Mouse (Mus musculus): ENCODE data around the gene Ipo13.

- TF ChIP-seq CTCF (conservative IDR thresholded peaks at IDR 0.05; ENCODE audit: insufficient read depth, insufficient read length, low read depth, low read length) (no peak), POLR2A (IDR thresholded peaks at IDR 0.05; ENCODE audit: low read depth, low read length) (no peak)
Measured at GRCm38 (mm10) chr4:117946639-117947305, 32.0 kb upstream of the Ipo13 start.
